Mouse (Mus musculus): Measurements from ENCODE around the gene Robo3. TPM values are rescaled to one million over a fixed set of nuclear protein-coding genes. Genes with fewer than 3 reads are reported as not detected.

Robo3 gene
- total RNA-seq, 1 experiment from 2014 or later: 0.70 TPM

DNA sequence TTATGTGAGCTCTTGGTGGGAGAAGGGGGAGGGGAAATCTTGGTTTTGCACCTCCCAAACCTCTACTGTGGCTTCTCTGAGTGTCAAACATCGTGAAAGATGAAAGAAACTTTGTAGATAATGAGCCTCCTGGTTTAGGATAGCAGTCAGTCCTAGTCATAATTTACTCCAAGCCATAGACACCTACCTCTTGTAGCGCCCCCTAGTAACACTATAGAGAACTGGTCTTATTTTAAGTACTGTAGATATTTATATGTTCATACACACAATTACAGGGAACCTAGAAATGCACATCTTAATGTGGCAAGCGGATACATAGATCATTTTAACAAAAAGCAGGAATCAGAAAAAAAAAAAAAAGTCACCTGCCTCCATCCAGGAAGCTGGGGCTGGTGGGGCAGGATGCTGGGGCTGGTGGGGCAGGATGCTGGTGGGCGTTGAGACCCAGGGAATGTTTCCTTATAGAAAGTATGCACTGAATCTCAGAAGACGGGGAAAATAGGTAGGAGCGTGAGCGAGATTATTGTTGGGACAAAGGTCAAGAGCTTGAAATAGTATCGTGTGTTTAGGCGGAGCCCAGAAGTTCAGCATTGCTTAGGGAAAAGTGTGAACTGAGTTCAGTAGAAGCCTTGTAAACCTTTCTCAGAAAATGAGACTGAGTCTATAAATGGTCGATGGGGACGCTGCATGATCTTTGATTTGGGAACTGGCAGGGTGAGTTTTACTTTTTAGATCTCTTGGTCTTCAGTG, 64.8 kb downstream of the Robo3 start:
- DNase-seq: no peak

DNA sequence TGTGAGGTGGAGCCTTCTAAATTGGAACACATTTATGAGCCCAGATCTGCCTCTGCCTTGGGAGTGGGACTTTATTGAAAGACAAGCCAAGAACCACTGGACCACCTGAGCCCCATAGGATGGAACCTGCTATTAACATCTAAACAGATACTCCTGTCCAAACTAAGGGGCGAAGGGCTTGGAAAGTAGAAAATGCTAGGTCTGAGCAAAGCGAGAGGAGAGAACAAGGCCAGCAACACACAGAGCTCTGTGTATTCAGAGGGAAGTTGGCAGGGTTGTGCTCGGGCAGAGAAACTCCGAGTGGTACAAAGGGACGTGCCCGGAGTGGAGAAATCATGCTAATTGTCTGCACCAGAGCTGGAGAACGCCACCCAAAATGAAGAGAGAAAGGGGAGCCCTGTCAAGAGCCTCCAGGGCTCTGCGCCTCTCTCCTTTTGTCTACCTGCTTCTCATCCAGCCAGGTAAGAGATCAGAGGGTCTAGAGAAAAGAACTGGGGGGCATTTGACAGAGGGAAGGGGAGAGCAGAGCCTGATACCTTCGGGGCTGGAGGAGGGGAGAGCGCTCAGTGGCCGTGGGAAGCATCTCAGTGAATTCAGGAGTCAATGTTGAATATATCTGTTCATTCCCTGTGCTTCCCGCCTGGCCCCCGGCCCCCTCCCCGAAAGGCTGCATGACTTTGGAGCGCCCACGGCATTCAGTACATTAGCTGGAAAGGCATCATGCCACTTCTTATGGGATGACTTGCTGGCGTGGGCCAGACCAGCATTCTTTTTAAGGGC, 65.6 kb downstream of the Robo3 start, which contains the start of gene Hepacam:
Gene Hepacam (plus strand): TSS at position 51 of the 780 bp plus-strand sequence.
- DNase-seq: no peak

DNA sequence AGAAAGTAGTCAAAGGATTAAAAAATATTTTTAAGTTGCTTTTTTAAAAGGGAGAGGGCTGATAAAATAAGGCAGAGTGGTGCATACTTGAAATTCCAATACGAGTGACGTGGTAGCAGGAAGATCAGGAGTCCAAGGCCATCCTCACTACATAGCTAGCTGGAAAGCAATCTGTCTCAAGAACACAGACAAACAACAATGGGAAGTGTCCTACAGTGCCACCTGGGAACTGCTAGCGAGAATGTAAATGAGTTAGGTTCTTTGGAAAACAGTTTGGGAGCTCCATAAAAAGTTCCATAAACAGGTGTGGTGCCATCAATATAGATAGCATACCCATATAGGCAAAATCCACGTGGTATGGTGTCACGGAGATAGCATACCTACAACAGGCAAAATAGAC, 67.3 kb downstream of the Robo3 start:
- DNase-seq: no peak

Other genes with a start within 250 kb of the Robo3 start
- 4.5 and 4.7 TPM in 2 replicates for gene Tmem218, start 225.0 kb downstream of the Robo3 start, total RNA-seq (2021)
- 49.1 and 58.6 TPM in 2 replicates for gene Slc37a2, start 177.5 kb downstream of the Robo3 start, total RNA-seq (2021)
- 3.9 and 4.6 TPM in 2 replicates for gene Ccdc15, start 84.8 kb downstream of the Robo3 start, total RNA-seq (2021)
- 0.18 TPM in 1 of 2 replicates, not detected in the other for gene Hepacam, start 65.9 kb downstream of the Robo3 start, total RNA-seq (2021)
- gene Robo4, start 31.3 kb downstream of the Robo3 start, total RNA-seq (2021): 22.8 and 32.7 TPM in 2 replicates
- 26.8 and 28.7 TPM in 2 replicates for gene Msantd2, start 56.1 kb upstream of the Robo3 start, total RNA-seq (2021)
- 27.5 and 35.3 TPM in 2 replicates for gene Esam, start 94.8 kb upstream of the Robo3 start, total RNA-seq (2021)
- gene Vsig2, start 106.0 kb upstream of the Robo3 start, total RNA-seq (2021): 4.8 and 5.8 TPM in 2 replicates
- gene Nrgn, start 119.7 kb upstream of the Robo3 start, total RNA-seq (2021): 0.86 and 1.4 TPM in 2 replicates
- 15.7 and 18.8 TPM in 2 replicates for gene Siae, start 122.5 kb upstream of the Robo3 start, total RNA-seq (2021)
- gene Spa17, start 180.5 kb upstream of the Robo3 start, total RNA-seq (2021): 4.2 and 4.8 TPM in 2 replicates
- gene Tbrg1, start 224.1 kb upstream of the Robo3 start, total RNA-seq (2021): 85.1 and 90.9 TPM in 2 replicates
- gene Panx3, start 236.0 kb upstream of the Robo3 start, total RNA-seq (2021): 0.15 TPM in 1 of 2 replicates, not detected in the other